Mouse (Mus musculus): ENCODE measurements around the gene Nos1ap. TPM values are rescaled to one million over a fixed set of nuclear protein-coding genes. Genes with fewer than 3 reads are reported as not detected.

Gene Nos1ap
- total and polyA plus RNA-seq, 2 experiments from 2014 or later = 18.4 to 24.0 TPM

DNA sequence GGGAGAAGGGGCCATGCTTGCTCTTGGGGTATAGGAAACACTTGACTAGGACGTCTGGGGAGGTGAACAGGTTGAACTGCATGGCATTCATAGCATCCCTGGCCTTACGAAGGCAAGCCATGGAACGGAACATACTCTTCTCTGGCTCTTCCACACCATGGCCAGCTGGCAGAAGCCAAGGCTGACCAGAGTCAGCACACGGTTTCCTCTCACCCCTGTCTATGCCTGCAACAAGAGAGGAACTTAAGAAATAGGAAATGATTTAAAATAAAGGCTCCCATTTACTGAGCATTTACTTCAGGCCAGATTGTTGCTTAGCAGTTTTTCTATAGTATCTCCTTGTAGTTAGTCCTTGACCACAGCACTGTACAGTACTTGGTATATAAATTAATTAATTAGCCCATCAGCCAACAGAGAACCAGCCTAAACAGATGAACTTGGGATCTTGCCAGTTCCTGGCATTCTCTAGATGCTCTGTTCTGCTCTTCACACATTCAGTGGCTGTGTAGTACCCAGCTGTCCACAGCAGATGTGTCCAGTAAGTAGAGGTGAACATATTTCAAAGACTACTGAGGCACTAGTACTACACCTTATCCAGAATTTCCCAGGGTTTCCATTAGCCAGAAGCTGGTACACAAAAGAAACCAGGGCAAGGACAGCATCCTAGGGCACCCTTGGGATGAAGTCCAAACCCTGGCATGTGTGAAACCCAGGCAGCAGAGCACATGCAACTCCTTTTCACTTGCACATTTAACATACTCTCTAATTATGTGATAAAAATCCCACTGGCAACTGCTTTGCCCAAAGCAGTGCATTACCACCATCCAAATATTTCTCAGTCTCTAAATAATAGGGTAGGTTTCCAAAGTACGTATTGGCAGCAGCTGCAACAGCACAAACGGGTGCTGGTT lies 123.3 kb downstream of the Nos1ap start:
- Histone ChIP-seq H3K27me3 (ENCODE audit: insufficient read depth, low read length) (no peaks in the 10 kb centered on the region), H3K9ac (replicated peaks; ENCODE audit: low read length, poor library complexity, severe bottlenecking) (no peak overlapping the region), H3K9me3 (ENCODE audit: low read length) (no peaks in the 10 kb centered on the region), H3K4me3 (ENCODE audit: low read depth, low read length) (no peak overlapping the region), H3K27ac (ENCODE audit: low read depth, low read length) (no peak overlapping the region), H3K4me2 (ENCODE audit: low read depth, low read length, poor library complexity, severe bottlenecking) (no peak overlapping the region), H3K4me1 (ENCODE audit: insufficient read depth, low read length) (no peaks in the 10 kb centered on the region), H3K36me3 (ENCODE audit: insufficient read depth, low read length) (no peaks in the 10 kb centered on the region)
- 0 out of 2 replicates have a peak, but pooled peaks have one; percentile 13 for ATAC-seq (ENCODE audit: low FRiP score)
- DNase-seq (ENCODE audit: low spot score) = peak; percentile 64
- WGBS = 78% methylated on average over 6 of the region's 6 CpGs
- no peak for TF ChIP-seq CTCF (IDR thresholded peaks at IDR 0.05)

DNA sequence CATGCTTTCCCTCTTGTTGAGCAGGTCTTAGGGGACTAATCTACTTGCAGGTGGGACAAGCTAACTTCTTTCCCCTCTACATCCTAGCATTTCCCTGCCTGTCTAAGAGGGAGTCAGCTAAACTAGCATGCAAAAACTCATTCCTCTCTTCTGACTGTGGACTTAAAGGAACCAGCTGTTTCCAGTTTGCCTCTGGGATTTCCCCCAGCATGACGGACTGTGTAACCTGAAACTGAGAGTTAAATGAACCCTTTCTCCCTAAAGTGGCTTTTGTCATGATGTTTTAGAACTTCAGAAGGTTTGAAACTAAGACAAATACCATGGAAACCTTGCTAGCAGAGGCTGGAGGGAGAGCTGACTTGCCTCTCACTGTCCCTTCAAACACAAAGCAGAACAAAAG lies 127.5 kb downstream of the Nos1ap start:
- H3K4me2 ChIP-seq (ENCODE audit: low read depth, low read length, poor library complexity, severe bottlenecking) = no peak overlapping the region
- no peak overlapping the region for H3K27ac ChIP-seq (ENCODE audit: low read depth, low read length)
- 88% methylated on average over 1 of the region's 1 CpGs for WGBS
- H3K27me3 ChIP-seq (ENCODE audit: insufficient read depth, low read length) = no peaks in the 10 kb centered on the region
- no peak for DNase-seq (ENCODE audit: low spot score)
- no peaks in the 10 kb centered on the region for H3K9me3 ChIP-seq (ENCODE audit: low read length)
- no peaks in the 10 kb centered on the region for H3K36me3 ChIP-seq (ENCODE audit: insufficient read depth, low read length)
- ATAC-seq (ENCODE audit: low FRiP score) = no peak
- no peaks in the 10 kb centered on the region for H3K4me1 ChIP-seq (ENCODE audit: insufficient read depth, low read length)
- H3K4me3 ChIP-seq (ENCODE audit: low read depth, low read length) = no peak overlapping the region
- no peak for TF ChIP-seq CTCF (IDR thresholded peaks at IDR 0.05)
- no peak overlapping the region for H3K9ac ChIP-seq (replicated peaks; ENCODE audit: low read length, poor library complexity, severe bottlenecking)

DNA sequence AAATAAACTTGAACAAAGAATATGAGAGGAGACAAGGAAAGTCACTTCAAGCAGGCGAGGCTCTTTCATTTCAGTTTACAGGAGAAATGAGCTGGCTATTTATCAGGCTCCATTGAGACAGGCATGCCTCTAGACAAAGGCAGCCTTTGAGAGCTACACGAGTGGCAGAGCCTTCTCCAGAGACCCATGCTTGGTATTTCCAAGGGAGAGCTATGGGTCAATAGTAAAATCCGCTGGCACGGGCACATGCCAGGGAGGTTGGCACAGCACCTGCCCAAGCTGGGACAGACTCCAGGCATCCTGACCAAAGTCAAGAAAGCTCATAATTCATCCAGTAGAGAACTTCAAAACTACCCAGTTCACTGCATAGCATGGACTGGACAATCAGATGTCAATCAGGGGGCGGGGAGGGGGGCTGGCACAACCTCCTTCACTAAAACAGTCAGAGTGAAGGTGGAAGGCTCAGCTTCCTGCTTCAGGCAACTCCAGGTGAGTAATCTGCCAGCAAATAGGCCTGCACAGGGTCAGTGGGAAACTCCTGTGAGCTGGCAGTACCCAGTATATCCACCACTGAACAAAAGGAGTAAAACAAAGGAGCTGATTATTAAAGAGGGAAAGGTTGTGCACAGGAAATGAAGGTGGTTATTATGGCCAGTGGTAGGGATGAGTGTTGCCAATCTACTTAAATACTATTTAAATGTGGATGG lies 129.6 kb downstream of the Nos1ap start:
- no peak for TF ChIP-seq CTCF (IDR thresholded peaks at IDR 0.05)
- Histone ChIP-seq H3K4me1 (ENCODE audit: insufficient read depth, low read length) (no peaks in the 10 kb centered on the region), H3K4me3 (ENCODE audit: low read depth, low read length) (no peak overlapping the region), H3K27me3 (ENCODE audit: insufficient read depth, low read length) (no peaks in the 10 kb centered on the region), H3K9me3 (ENCODE audit: low read length) (no peaks in the 10 kb centered on the region), H3K27ac (ENCODE audit: low read depth, low read length) (no peak overlapping the region), H3K36me3 (ENCODE audit: insufficient read depth, low read length) (no peaks in the 10 kb centered on the region), H3K9ac (replicated peaks; ENCODE audit: low read length, poor library complexity, severe bottlenecking) (no peak overlapping the region), H3K4me2 (ENCODE audit: low read depth, low read length, poor library complexity, severe bottlenecking) (no peak overlapping the region)
- WGBS = 52% methylated on average over 5 of the region's 5 CpGs
- DNase-seq (ENCODE audit: low spot score) (peak; percentile 78), ATAC-seq (ENCODE audit: low FRiP score) (no peak)

DNA sequence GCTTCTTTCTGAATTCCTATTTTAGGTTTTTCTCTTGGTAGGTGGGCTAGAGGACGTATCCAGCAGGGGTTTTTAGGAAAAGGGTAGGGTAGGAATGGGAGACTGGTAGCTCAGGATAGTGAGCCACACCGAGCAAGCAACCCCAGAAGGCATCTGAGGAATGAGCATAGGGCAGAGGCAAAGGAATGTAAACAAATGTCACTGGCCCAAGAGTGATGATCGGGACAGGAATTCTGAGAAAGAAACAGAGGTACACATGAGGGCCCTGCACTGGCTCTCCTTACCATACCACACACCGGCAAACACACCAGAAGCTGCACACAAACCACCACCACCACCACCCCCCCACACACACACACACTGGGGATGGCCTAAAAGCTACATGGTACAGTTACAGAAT lies 132.0 kb downstream of the Nos1ap start:
- Histone ChIP-seq H3K4me2 (ENCODE audit: low read depth, low read length, poor library complexity, severe bottlenecking) (no peak overlapping the region), H3K27me3 (ENCODE audit: insufficient read depth, low read length) (no peaks in the 10 kb centered on the region), H3K27ac (ENCODE audit: low read depth, low read length) (no peak overlapping the region), H3K9ac (replicated peaks; ENCODE audit: low read length, poor library complexity, severe bottlenecking) (no peak overlapping the region), H3K4me1 (ENCODE audit: insufficient read depth, low read length) (no peaks in the 10 kb centered on the region), H3K36me3 (ENCODE audit: insufficient read depth, low read length) (no peaks in the 10 kb centered on the region), H3K9me3 (ENCODE audit: low read length) (no peaks in the 10 kb centered on the region), H3K4me3 (ENCODE audit: low read depth, low read length) (no peak overlapping the region)
- ATAC-seq (ENCODE audit: low FRiP score) = no peak
- 79% methylated on average over 4 of the region's 4 CpGs for WGBS
- DNase-seq (ENCODE audit: low spot score) = no peak
- no peak for TF ChIP-seq CTCF (IDR thresholded peaks at IDR 0.05)

DNA sequence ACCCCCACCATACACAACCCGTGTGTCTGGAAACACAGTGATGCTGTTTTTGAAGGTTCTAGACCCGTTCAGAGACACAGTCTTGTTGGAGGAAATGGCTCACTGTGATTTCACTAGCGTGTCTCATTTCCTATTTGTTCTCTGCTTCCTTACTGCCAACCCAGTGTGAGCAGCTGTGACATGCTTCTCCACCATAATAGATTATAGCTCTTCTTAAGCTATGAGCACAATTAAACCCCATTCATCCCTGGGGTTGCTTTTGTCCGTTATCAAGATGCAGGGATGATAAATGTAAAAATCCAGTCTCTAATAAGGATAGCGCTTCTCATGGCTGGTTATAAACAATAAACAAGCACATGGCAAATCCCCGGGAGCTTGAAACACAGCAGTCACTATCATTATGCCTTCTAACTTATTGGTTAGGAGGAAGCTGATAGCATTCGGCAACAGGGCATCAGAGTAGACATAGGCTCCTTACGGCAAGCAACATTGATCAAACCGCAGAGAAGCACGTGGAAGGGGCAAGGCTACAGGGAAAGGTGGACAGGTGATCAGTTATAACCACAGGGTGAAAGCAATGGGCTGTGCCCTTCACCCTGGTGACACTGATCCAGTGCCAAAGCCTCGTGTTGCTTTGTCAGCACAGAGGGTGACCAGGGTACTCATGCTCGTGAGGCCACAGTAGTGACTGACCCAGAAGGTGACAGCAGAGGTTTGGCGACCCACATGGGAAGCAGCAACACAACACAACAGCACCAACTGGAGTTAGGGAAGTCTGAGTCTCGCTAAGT lies 133.6 kb downstream of the Nos1ap start:
- Histone ChIP-seq H3K4me3 (ENCODE audit: low read depth, low read length) (no peak overlapping the region), H3K27ac (ENCODE audit: low read depth, low read length) (no peak overlapping the region), H3K9me3 (ENCODE audit: low read length) (no peaks in the 10 kb centered on the region), H3K36me3 (ENCODE audit: insufficient read depth, low read length) (no peaks in the 10 kb centered on the region), H3K27me3 (ENCODE audit: insufficient read depth, low read length) (no peaks in the 10 kb centered on the region), H3K4me1 (ENCODE audit: insufficient read depth, low read length) (no peaks in the 10 kb centered on the region), H3K4me2 (ENCODE audit: low read depth, low read length, poor library complexity, severe bottlenecking) (no peak overlapping the region), H3K9ac (replicated peaks; ENCODE audit: low read length, poor library complexity, severe bottlenecking) (no peak overlapping the region)
- TF ChIP-seq CTCF (IDR thresholded peaks at IDR 0.05) = no peak
- DNase-seq (ENCODE audit: low spot score) = peak; percentile 36
- 86% methylated on average over 14 of the region's 14 CpGs for WGBS
- ATAC-seq (ENCODE audit: low FRiP score) = no peak
